20 mouse cellular contexts compared by ENCODE assay signal in genomic region chr1:161122661-161123418, GRCm38 (mm10). TPM values are rescaled to one million over a fixed set of nuclear protein-coding genes. Genes with fewer than 3 reads are reported as not detected.
"Had no signal": no experiment of that assay in that cellular context is flagged by ENCODE, and none has a peak within 500 bp of the region (broad histone marks: within the 10 kb centered on the region; RNA-seq: fewer than 3 reads in every experiment).

No protein-coding gene starts in this region.

- DNase-seq: liver, embryonic 13.5 days; liver, postnatal 0 days; lung, postnatal 14 days; right cerebral cortex, adult 18-20 months; right cerebral cortex, postnatal 25 days; thymus, postnatal 14 days had no signal

- H3K4me3 ChIP-seq: intestine, embryonic 15.5 days; left cerebral cortex, adult 2 months; limb, embryonic 10.5 days; liver, embryonic 13.5 days; lung, embryonic 15.5 days; megakaryocyte, embryonic 14.5 days; midbrain, embryonic 12.5 days had no signal

- H3K36me3 ChIP-seq: intestine, embryonic 15.5 days had no signal

- H3K27me3 ChIP-seq: intestine, embryonic 15.5 days; liver, embryonic 13.5 days; lung, embryonic 15.5 days; megakaryocyte, embryonic 14.5 days; midbrain, embryonic 12.5 days had no signal

- H3K27ac ChIP-seq: hindbrain, embryonic 14.5 days; intestine, embryonic 15.5 days; left cerebral cortex, adult 2 months; limb, embryonic 10.5 days; liver, embryonic 13.5 days; lung, embryonic 15.5 days; macrophage; midbrain, embryonic 12.5 days; stomach, postnatal 0 days had no signal

- H3K9me3 ChIP-seq: intestine, embryonic 15.5 days; limb, embryonic 10.5 days; liver, embryonic 13.5 days; lung, embryonic 15.5 days; megakaryocyte, embryonic 14.5 days; midbrain, embryonic 12.5 days had no signal

- H3K4me1 ChIP-seq: intestine, embryonic 15.5 days; limb, embryonic 10.5 days; lung, embryonic 15.5 days; midbrain, embryonic 12.5 days had no signal

- ATAC-seq: intestine, embryonic 15.5 days; liver, postnatal 0 days had no signal

- H3K4me2 ChIP-seq: hindbrain, embryonic 14.5 days; intestine, embryonic 15.5 days; liver, embryonic 13.5 days; lung, embryonic 15.5 days; midbrain, embryonic 12.5 days had no signal

- H3K9ac ChIP-seq: hindbrain, embryonic 14.5 days; intestine, embryonic 15.5 days; liver, embryonic 13.5 days; liver, postnatal 0 days; lung, embryonic 15.5 days; midbrain, embryonic 12.5 days had no signal

RNA-seq across cellular contexts. Expression of gene Ankrd45, which starts 19.7 kb away (rescaled TPM):
- polyA plus RNA-seq: liver, postnatal 0 days; macrophage; small intestine, adult 2 months had no signal

RNA-seq across cellular contexts. Expression of gene Tex50, which starts 36.3 kb away (rescaled TPM):
- total RNA-seq: layer of hippocampus, postnatal 25 days; left cerebral cortex, adult 2 months; left cerebral cortex, postnatal 14 days; midbrain, postnatal 0 days had no signal
- polyA plus RNA-seq: intestine, embryonic 15.5 days; limb, embryonic 14.5 days; liver, embryonic 13.5 days; liver, postnatal 0 days; lung, embryonic 15.5 days; macrophage; small intestine, adult 2 months; stomach, postnatal 0 days had no signal
